Mouse (Mus musculus): ENCODE data around the gene 2310057M21Rik. TPM values are rescaled to one million over a fixed set of nuclear protein-coding genes. Genes with fewer than 3 reads are reported as not detected.
A peak's percentile ranks its signal among the peaks of the same experiment; 100 is the strongest.

2310057M21Rik gene
- polyA plus RNA-seq, 1 experiment from 2014 or later, result 21.3 TPM

DNA sequence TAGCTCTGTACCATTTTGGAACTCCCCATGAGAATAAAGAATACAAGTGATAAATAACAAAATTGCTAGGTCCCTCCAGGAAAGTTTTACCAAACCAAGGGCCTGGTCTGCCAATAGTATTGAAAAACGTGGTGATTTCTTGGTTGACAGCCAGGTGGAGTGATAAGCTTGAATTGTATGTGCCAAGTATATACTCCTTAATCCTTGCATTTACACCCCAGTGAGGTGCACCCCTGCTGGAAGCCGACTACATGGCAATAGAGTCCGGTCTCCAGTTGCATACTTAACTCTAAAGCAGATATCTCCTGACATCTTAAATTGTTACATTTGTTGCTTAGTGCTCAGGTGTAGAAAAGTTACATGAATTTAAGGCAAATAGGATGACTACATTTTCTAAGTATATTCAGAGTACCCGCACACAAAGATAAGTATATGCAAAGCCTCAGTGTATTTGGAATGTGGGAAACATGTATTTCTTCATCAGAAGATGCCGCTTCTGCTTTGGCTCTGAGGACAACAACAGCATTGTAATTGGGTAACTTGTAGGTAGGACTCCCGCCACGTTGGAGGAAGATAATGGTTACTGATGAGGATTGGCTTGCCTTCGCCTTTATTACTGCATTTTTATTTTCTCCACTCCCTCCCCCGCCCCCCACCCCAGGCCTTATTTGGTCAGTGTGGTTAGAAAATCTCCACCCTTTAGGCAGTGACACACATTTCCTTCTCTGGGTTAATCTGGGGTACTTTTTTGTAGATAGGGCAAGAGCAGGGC, 9.5 kb upstream of the 2310057M21Rik start:
- Histone ChIP-seq H3K27ac (ENCODE audit: low read depth, low read length) (no peak overlapping the region), H3K36me3 (ENCODE audit: control insufficient read depth, insufficient read depth, low read length) (peaks cover 4% of the 10 kb centered on the region; the same call in 1 of the 2 replicates), H3K9ac (ENCODE audit: low read depth, low read length) (peak overlapping the region; percentile 93; the same call in 1 of the 2 replicates), H3K4me2 (replicated peaks; ENCODE audit: low read depth, low read length) (peak overlapping the region; percentile 55), H3K9me3 (ENCODE audit: control insufficient read depth, low read length) (no peaks in the 10 kb centered on the region), H3K27me3 (ENCODE audit: control insufficient read depth, insufficient read depth, low read length) (no peaks in the 10 kb centered on the region), H3K4me3 (ENCODE audit: low read length) (peak overlapping the region; percentile 60), H3K4me1 (ENCODE audit: control insufficient read depth, insufficient read depth, low read length) (0 out of 2 replicates have a peak, but pooled peaks cover 6% of the 10 kb centered on the region)
- WGBS, result 71% methylated on average over 9 of the region's 9 CpGs
- ATAC-seq (ENCODE audit: low FRiP score, low TSS enrichment), result no peak

DNA sequence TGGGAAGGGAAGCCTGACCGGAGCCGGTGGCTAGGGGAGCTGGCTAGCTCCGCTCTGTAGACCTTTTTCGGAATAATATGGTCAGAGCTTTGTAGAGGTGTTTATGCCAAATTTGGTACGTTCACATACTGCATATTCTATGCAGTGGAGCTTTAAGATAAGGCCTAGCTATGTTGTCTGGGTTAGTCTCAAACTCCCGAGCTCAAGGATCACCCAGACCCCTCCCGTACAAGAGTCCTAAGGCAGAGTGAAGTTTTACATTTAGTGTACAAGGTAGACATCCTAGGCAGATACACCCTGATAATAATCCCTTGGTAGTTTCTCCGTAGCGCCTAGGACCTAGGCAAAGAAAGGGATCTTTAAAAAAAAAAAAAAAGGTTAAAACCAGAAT, 8.9 kb upstream of the 2310057M21Rik start:
- Histone ChIP-seq H3K9ac (ENCODE audit: low read depth, low read length) (peak overlapping the region; percentile 93), H3K4me2 (replicated peaks; ENCODE audit: low read depth, low read length) (peak overlapping the region; percentile 55), H3K4me1 (ENCODE audit: control insufficient read depth, insufficient read depth, low read length) (0 out of 2 replicates have a peak, but pooled peaks cover 6% of the 10 kb centered on the region), H3K27me3 (ENCODE audit: control insufficient read depth, insufficient read depth, low read length) (no peaks in the 10 kb centered on the region), H3K9me3 (ENCODE audit: control insufficient read depth, low read length) (no peaks in the 10 kb centered on the region), H3K36me3 (ENCODE audit: control insufficient read depth, insufficient read depth, low read length) (peaks cover 4% of the 10 kb centered on the region; the same call in 1 of the 2 replicates), H3K4me3 (ENCODE audit: low read length) (peak overlapping the region; percentile 60), H3K27ac (ENCODE audit: low read depth, low read length) (peak overlapping the region; percentile 96)
- ATAC-seq (ENCODE audit: low FRiP score, low TSS enrichment), result 0 out of 2 replicates have a peak, but pooled peaks have one; percentile 2
- 9% methylated on average over 9 of the region's 9 CpGs for WGBS

DNA sequence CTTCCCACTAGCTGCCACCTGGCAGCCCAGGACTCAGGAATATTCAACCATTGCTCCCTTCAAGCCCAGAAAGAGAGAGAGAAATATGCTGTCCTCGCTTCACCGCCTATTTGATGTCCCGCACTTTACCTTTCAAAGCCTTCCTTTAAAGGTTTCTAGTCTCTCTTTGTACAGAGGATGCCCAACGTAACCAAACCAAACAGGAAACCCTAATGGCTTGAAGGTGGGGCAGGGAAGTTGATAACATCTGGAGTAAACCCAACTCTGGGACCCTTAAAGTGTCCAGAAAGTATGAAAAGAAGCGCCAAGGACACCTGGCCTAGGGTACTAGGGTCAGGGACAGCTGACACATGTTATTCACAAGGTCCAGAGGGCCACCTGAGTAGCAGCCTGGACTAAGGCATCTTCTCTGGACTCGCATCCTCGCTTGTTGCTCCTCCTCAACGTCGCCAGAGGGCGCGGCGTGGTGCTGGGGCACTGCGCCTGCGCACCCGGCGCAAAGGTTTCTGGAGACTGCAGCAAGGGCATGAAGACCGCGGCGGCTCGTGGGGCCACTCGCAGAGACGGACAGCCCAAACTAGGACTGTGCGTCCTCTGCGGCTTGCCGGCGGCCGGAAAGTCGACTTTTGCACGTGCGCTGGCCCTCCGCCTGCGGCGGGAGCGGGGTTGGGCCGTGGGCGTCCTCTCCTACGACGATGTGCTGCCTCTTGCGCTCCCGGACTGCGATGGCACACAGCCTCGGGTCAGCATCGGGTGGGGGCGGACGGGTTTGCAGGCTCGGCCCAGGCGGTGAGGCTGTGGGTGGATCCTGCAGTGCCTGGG, 8.3 kb upstream of the 2310057M21Rik start, which contains the start of gene Pstk:
Gene Pstk (plus strand): TSS at position 494 of the 822 bp plus-strand sequence.
- peak within 1 kb of the TSS; percentile 96 for H3K27ac ChIP-seq (ENCODE audit: low read depth, low read length)
- WGBS, result 6% methylated on average over 46 of the region's 47 CpGs
- ATAC-seq (ENCODE audit: low FRiP score, low TSS enrichment), result peak; percentile 97

DNA sequence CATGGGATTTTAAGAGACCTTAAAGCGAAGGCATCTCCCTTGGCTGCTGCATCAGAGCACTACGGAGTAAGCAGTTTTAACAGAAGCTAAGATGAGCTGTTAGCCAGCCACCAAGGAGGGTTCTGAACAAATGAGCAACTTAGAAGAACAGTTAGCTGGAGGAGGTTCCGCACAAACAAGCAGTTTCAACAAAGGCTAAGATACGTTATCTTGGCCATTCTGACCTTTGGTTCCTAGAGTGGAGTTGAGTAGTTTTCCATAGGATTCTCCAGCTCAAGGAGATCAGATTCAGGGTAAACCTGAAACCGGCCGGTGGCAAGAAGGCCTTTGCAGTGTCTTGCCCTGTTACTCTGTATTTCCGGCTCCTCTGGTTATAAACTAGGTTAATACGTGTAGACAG, 1.6 kb upstream of the 2310057M21Rik start:
- no peak overlapping the region for H3K4me2 ChIP-seq (replicated peaks; ENCODE audit: low read depth, low read length)
- H3K36me3 ChIP-seq (ENCODE audit: control insufficient read depth, insufficient read depth, low read length), result peaks cover 7% of the 10 kb centered on the region; the same call in 1 of the 2 replicates
- 66% methylated on average over 8 of the region's 8 CpGs for WGBS
- H3K9ac ChIP-seq (ENCODE audit: low read depth, low read length), result no peak overlapping the region
- no peak overlapping the region for H3K27ac ChIP-seq (ENCODE audit: low read depth, low read length)
- ATAC-seq (ENCODE audit: low FRiP score, low TSS enrichment), result no peak
- H3K4me1 ChIP-seq (ENCODE audit: control insufficient read depth, insufficient read depth, low read length), result peaks cover 14% of the 10 kb centered on the region
- no peak overlapping the region for H3K4me3 ChIP-seq (ENCODE audit: low read length)
- no peaks in the 10 kb centered on the region for H3K27me3 ChIP-seq (ENCODE audit: control insufficient read depth, insufficient read depth, low read length)
- H3K9me3 ChIP-seq (ENCODE audit: control insufficient read depth, low read length), result no peaks in the 10 kb centered on the region

More for the DNA sequence above, 8.3 kb upstream of the 2310057M21Rik start, which contains the start of gene Pstk:
- peak within 1 kb of the TSS; percentile 93 for H3K9ac ChIP-seq (ENCODE audit: low read depth, low read length)
- H3K27me3 ChIP-seq (ENCODE audit: control insufficient read depth, insufficient read depth, low read length), result no peaks in the 10 kb centered on the region
- H3K9me3 ChIP-seq (ENCODE audit: control insufficient read depth, low read length), result no peaks in the 10 kb centered on the region
- H3K4me1 ChIP-seq (ENCODE audit: control insufficient read depth, insufficient read depth, low read length), result 0 out of 2 replicates have a peak, but pooled peaks cover 6% of the 10 kb centered on the region
- peaks cover 4% of the 10 kb centered on the region; the same call in 1 of the 2 replicates for H3K36me3 ChIP-seq (ENCODE audit: control insufficient read depth, insufficient read depth, low read length)
- H3K4me2 ChIP-seq (replicated peaks; ENCODE audit: low read depth, low read length), result peak within 1 kb of the TSS; percentile 55
- H3K4me3 ChIP-seq (ENCODE audit: low read length), result peak within 1 kb of the TSS; percentile 60

DNA sequence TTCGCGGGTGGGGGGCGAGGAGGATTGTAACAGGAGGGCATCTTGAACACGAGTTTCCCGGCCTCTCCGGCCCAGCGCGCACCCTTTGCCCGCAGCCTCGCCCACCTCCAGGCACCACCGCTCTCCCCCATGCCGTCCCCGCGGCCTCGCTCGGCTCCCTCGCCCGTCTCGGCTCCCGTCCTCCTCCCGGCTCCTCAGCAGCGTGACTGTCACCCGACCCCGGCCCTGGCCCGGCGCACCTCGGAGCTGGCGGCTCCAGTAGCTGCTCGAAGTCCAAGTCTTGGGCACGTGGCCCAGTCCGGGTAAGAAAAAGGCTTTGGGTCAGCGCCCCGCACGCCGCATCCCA, 317 bp downstream of the 2310057M21Rik start:
- WGBS, result under 1% methylated on average over 35 of the region's 35 CpGs
- H3K4me2 ChIP-seq (replicated peaks; ENCODE audit: low read depth, low read length), result peak overlapping the region; percentile 87
- peaks cover 14% of the 10 kb centered on the region for H3K4me1 ChIP-seq (ENCODE audit: control insufficient read depth, insufficient read depth, low read length)
- ATAC-seq (ENCODE audit: low FRiP score, low TSS enrichment), result peak; percentile 78
- H3K4me3 ChIP-seq (ENCODE audit: low read length), result peak overlapping the region; percentile 67
- no peaks in the 10 kb centered on the region for H3K9me3 ChIP-seq (ENCODE audit: control insufficient read depth, low read length)
- H3K27ac ChIP-seq (ENCODE audit: low read depth, low read length), result peak overlapping the region; percentile 93; the same call in 1 of the 2 replicates
- H3K36me3 ChIP-seq (ENCODE audit: control insufficient read depth, insufficient read depth, low read length), result peaks cover 19% of the 10 kb centered on the region
- H3K27me3 ChIP-seq (ENCODE audit: control insufficient read depth, insufficient read depth, low read length), result no peaks in the 10 kb centered on the region
- H3K9ac ChIP-seq (ENCODE audit: low read depth, low read length), result peak overlapping the region; percentile 84

DNA sequence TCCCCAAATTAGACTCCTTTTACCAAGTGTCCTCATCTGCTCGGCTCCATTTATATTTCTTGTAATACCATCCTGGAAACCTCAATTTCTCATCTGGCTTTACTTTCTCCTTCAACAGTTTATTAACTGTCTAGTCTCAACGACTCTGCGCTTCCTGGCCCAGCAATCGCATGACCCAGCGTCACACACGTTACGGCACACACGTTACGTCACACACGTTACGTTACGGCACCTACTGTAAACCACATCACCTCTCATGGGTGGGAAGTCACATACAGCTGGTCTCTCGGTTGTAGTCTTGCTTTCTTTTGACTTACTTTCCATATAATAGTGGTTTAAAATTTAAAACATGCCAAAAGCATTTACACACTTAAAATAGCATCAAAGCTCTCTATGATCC, 6.5 kb downstream of the 2310057M21Rik start:
- Histone ChIP-seq H3K27me3 (ENCODE audit: control insufficient read depth, insufficient read depth, low read length) (no peaks in the 10 kb centered on the region), H3K9ac (ENCODE audit: low read depth, low read length) (no peak overlapping the region), H3K4me2 (replicated peaks; ENCODE audit: low read depth, low read length) (no peak overlapping the region), H3K4me1 (ENCODE audit: control insufficient read depth, insufficient read depth, low read length) (peaks cover 3% of the 10 kb centered on the region; the same call in 1 of the 2 replicates), H3K9me3 (ENCODE audit: control insufficient read depth, low read length) (no peaks in the 10 kb centered on the region), H3K36me3 (ENCODE audit: control insufficient read depth, insufficient read depth, low read length) (peaks cover 58% of the 10 kb centered on the region), H3K27ac (ENCODE audit: low read depth, low read length) (no peak overlapping the region), H3K4me3 (ENCODE audit: low read length) (no peak overlapping the region)
- WGBS, result 96% methylated on average over 13 of the region's 13 CpGs
- ATAC-seq (ENCODE audit: low FRiP score, low TSS enrichment), result no peak

DNA sequence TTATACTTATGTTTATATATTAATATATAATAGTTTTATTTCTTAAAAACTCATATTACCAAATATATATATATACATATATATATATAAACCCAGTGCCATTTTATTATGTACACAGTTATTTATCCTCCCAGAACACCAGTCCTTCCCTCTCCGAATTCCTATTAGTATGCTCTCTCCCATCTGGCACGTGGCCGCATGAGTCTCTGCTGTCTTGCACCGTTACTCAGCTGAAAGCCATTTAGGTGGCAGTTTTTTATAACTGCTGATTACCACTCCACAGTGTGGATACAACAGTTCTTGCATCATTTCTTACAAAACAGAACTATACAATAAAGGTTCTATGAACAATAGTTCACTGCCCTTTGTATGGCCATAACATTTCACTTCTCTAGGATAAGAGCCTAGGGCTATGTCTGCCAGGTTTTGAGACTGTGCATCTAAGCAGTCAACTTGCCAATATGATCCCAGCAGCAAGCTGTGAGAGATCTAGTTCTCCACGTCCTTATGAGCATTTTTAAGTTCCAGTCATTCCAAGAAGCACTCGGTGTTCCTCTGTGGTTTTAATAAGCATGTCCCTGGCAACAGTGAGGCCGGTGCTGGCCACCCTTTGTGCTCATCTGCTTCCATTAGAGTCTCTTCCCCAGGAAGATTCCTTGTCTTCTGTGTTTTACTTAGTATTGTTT, 16.6 kb downstream of the 2310057M21Rik start:
- no peaks in the 10 kb centered on the region for H3K9me3 ChIP-seq (ENCODE audit: control insufficient read depth, low read length)
- H3K9ac ChIP-seq (ENCODE audit: low read depth, low read length), result no peak overlapping the region
- H3K4me1 ChIP-seq (ENCODE audit: control insufficient read depth, insufficient read depth, low read length), result no peaks in the 10 kb centered on the region
- ATAC-seq (ENCODE audit: low FRiP score, low TSS enrichment), result no peak
- H3K27me3 ChIP-seq (ENCODE audit: control insufficient read depth, insufficient read depth, low read length), result no peaks in the 10 kb centered on the region
- peaks cover 61% of the 10 kb centered on the region for H3K36me3 ChIP-seq (ENCODE audit: control insufficient read depth, insufficient read depth, low read length)
- H3K4me3 ChIP-seq (ENCODE audit: low read length), result no peak overlapping the region
- 89% methylated on average over 7 of the region's 7 CpGs for WGBS
- no peak overlapping the region for H3K27ac ChIP-seq (ENCODE audit: low read depth, low read length)
- no peak overlapping the region for H3K4me2 ChIP-seq (replicated peaks; ENCODE audit: low read depth, low read length)

DNA sequence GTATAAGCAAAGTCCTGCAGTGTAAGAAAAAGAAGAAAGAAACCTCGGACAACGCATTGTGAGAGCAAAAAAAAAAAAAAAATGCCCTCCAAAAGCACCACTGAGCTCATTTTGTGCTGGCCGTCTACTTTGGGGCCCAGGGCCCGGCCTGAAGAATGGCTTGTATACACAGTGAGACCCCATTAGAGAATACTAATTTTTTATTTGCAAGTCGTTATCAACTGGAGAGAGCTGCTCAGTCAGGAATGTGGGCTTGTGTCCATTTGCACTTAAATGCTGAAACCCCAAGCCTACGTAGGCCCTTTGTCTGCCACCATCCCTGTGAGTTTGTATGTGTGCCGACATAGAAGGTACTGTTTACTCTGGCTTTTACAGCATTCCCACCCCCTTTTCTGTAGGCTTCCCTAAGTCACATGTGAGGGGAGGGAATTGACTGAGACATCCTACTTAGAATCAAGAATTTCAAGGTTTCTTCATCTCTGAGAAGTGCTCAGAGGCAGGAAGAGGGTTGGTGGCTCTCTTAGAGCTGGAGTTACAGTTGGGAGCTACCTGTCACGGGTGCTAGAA, 25.0 kb downstream of the 2310057M21Rik start:
- Histone ChIP-seq H3K9me3 (ENCODE audit: control insufficient read depth, low read length) (no peaks in the 10 kb centered on the region), H3K4me2 (replicated peaks; ENCODE audit: low read depth, low read length) (no peak overlapping the region), H3K27me3 (ENCODE audit: control insufficient read depth, insufficient read depth, low read length) (no peaks in the 10 kb centered on the region), H3K27ac (ENCODE audit: low read depth, low read length) (no peak overlapping the region), H3K36me3 (ENCODE audit: control insufficient read depth, insufficient read depth, low read length) (peaks cover 24% of the 10 kb centered on the region), H3K9ac (ENCODE audit: low read depth, low read length) (no peak overlapping the region), H3K4me3 (ENCODE audit: low read length) (no peak overlapping the region), H3K4me1 (ENCODE audit: control insufficient read depth, insufficient read depth, low read length) (no peaks in the 10 kb centered on the region)
- WGBS, result 76% methylated on average over 8 of the region's 8 CpGs
- no peak for ATAC-seq (ENCODE audit: low FRiP score, low TSS enrichment)

Data from kidney, embryonic 14.5 days (tissue).